Mouse (Mus musculus): Measurements from ENCODE around the gene Hist1h2ab. TPM values are rescaled to one million over a fixed set of nuclear protein-coding genes. Genes with fewer than 3 reads are reported as not detected.

Gene Hist1h2ab
- polyA plus RNA-seq, 1 experiment, result 40.3 TPM

GRCm38 (mm10) chr13:23725213-23725612 is 25.7 kb upstream of the Hist1h2ab start:
- TF ChIP-seq POLR2A (IDR thresholded peaks at IDR 0.05; ENCODE audit: low read depth, low read length), result no peak
- no peak for TF ChIP-seq CTCF (IDR thresholded peaks at IDR 0.05; ENCODE audit: extremely low read depth, insufficient read depth, insufficient read length, insufficient replicate concordance)
- no peak for DNase-seq (ENCODE audit: low read depth in 1 of 2, low spot score in 2 of 2)
- Histone ChIP-seq H3K4me3 (ENCODE audit: extremely low read depth, insufficient read depth, insufficient read length) (no peak overlapping the region), H3K27ac (ENCODE audit: insufficient read depth, low read length) (no peak overlapping the region), H3K36me3 (ENCODE audit: control insufficient read depth, insufficient read depth, low read length) (no peaks in the 10 kb centered on the region), H3K4me1 (ENCODE audit: control insufficient read depth, insufficient read depth, insufficient read length) (no peaks in the 10 kb centered on the region; the same call in 1 of the 2 replicates), H3K27me3 (ENCODE audit: control insufficient read depth, insufficient read depth, low read length) (no peaks in the 10 kb centered on the region)
- 56% methylated on average over 1 of the region's 1 CpGs for WGBS

GRCm38 (mm10) chr13:23728472-23729191 is 22.3 kb upstream of the Hist1h2ab start:
- WGBS, result 75% methylated on average over 18 of the region's 18 CpGs
- TF ChIP-seq CTCF (IDR thresholded peaks at IDR 0.05; ENCODE audit: extremely low read depth, insufficient read depth, insufficient read length, insufficient replicate concordance), result no peak
- no peak for TF ChIP-seq POLR2A (IDR thresholded peaks at IDR 0.05; ENCODE audit: low read depth, low read length)
- no peak for DNase-seq (ENCODE audit: low read depth in 1 of 2, low spot score in 2 of 2)

GRCm38 (mm10) chr13:23729192-23729525 is 21.8 kb upstream of the Hist1h2ab start:
- H3K36me3 ChIP-seq (ENCODE audit: control insufficient read depth, insufficient read depth, low read length), result no peaks in the 10 kb centered on the region
- DNase-seq (ENCODE audit: low read depth in 1 of 2, low spot score in 2 of 2), result no peak
- H3K27me3 ChIP-seq (ENCODE audit: control insufficient read depth, insufficient read depth, low read length), result no peaks in the 10 kb centered on the region
- no peak for TF ChIP-seq CTCF (IDR thresholded peaks at IDR 0.05; ENCODE audit: extremely low read depth, insufficient read depth, insufficient read length, insufficient replicate concordance)
- peak overlapping the region; percentile 24; the same call in 1 of the 2 replicates for H3K27ac ChIP-seq (ENCODE audit: insufficient read depth, low read length)
- H3K4me3 ChIP-seq (ENCODE audit: extremely low read depth, insufficient read depth, insufficient read length), result no peak overlapping the region
- 32% methylated on average over 9 of the region's 9 CpGs for WGBS
- no peaks in the 10 kb centered on the region; the same call in 1 of the 2 replicates for H3K4me1 ChIP-seq (ENCODE audit: control insufficient read depth, insufficient read depth, insufficient read length)

More at GRCm38 (mm10) chr13:23728472-23729191, 22.3 kb upstream of the Hist1h2ab start:
- Histone ChIP-seq H3K4me1 (ENCODE audit: control insufficient read depth, insufficient read depth, insufficient read length) (no peaks in the 10 kb centered on the region; the same call in 1 of the 2 replicates), H3K4me3 (ENCODE audit: extremely low read depth, insufficient read depth, insufficient read length) (no peak overlapping the region), H3K27ac (ENCODE audit: insufficient read depth, low read length) (peak overlapping the region; percentile 56), H3K27me3 (ENCODE audit: control insufficient read depth, insufficient read depth, low read length) (no peaks in the 10 kb centered on the region), H3K36me3 (ENCODE audit: control insufficient read depth, insufficient read depth, low read length) (no peaks in the 10 kb centered on the region)

GRCm38 (mm10) chr13:23729706-23730105 is 21.2 kb upstream of the Hist1h2ab start:
- Histone ChIP-seq H3K4me1 (ENCODE audit: control insufficient read depth, insufficient read depth, insufficient read length) (no peaks in the 10 kb centered on the region; the same call in 1 of the 2 replicates), H3K27ac (ENCODE audit: insufficient read depth, low read length) (peak overlapping the region; percentile 20; the same call in 1 of the 2 replicates), H3K4me3 (ENCODE audit: extremely low read depth, insufficient read depth, insufficient read length) (no peak overlapping the region), H3K36me3 (ENCODE audit: control insufficient read depth, insufficient read depth, low read length) (no peaks in the 10 kb centered on the region), H3K27me3 (ENCODE audit: control insufficient read depth, insufficient read depth, low read length) (no peaks in the 10 kb centered on the region)
- DNase-seq (ENCODE audit: low read depth in 1 of 2, low spot score in 2 of 2), result no peak
- TF ChIP-seq CTCF (IDR thresholded peaks at IDR 0.05; ENCODE audit: extremely low read depth, insufficient read depth, insufficient read length, insufficient replicate concordance) (no peak), POLR2A (IDR thresholded peaks at IDR 0.05; ENCODE audit: low read depth, low read length) (no peak)
- 96% methylated on average over 5 of the region's 5 CpGs for WGBS

- Histone ChIP-seq H3K36me3 (ENCODE audit: control insufficient read depth, insufficient read depth, low read length) (no peaks in the 10 kb centered on the region), H3K4me1 (ENCODE audit: control insufficient read depth, insufficient read depth, insufficient read length) (no peaks in the 10 kb centered on the region; the same call in 1 of the 2 replicates), H3K27me3 (ENCODE audit: control insufficient read depth, insufficient read depth, low read length) (no peaks in the 10 kb centered on the region), H3K4me3 (ENCODE audit: extremely low read depth, insufficient read depth, insufficient read length) (no peak overlapping the region), H3K27ac (ENCODE audit: insufficient read depth, low read length) (no peak overlapping the region)
- TF ChIP-seq POLR2A (IDR thresholded peaks at IDR 0.05; ENCODE audit: low read depth, low read length), result no peak
- TF ChIP-seq CTCF (IDR thresholded peaks at IDR 0.05; ENCODE audit: extremely low read depth, insufficient read depth, insufficient read length, insufficient replicate concordance), result no peak
- DNase-seq (ENCODE audit: low read depth in 1 of 2, low spot score in 2 of 2), result no peak
- WGBS, result 72% methylated on average over 8 of the region's 8 CpGs
Observed at GRCm38 (mm10) chr13:23730479-23730878, 20.4 kb upstream of the Hist1h2ab start.

- no peak overlapping the region for H3K4me3 ChIP-seq (ENCODE audit: extremely low read depth, insufficient read depth, insufficient read length)
- TF ChIP-seq CTCF (IDR thresholded peaks at IDR 0.05; ENCODE audit: extremely low read depth, insufficient read depth, insufficient read length, insufficient replicate concordance) (peak; percentile 38; the same call in 1 of the 2 replicates), POLR2A (IDR thresholded peaks at IDR 0.05; ENCODE audit: low read depth, low read length) (no peak)
- no peak overlapping the region for H3K27ac ChIP-seq (ENCODE audit: insufficient read depth, low read length)
- no peaks in the 10 kb centered on the region for H3K36me3 ChIP-seq (ENCODE audit: control insufficient read depth, insufficient read depth, low read length)
- no peaks in the 10 kb centered on the region for H3K27me3 ChIP-seq (ENCODE audit: control insufficient read depth, insufficient read depth, low read length)
- 32% methylated on average over 8 of the region's 8 CpGs for WGBS
- no peaks in the 10 kb centered on the region; the same call in 1 of the 2 replicates for H3K4me1 ChIP-seq (ENCODE audit: control insufficient read depth, insufficient read depth, insufficient read length)
- DNase-seq (ENCODE audit: low read depth in 1 of 2, low spot score in 2 of 2), result peak in 1 of 2 experiments; percentile 36
Observed at GRCm38 (mm10) chr13:23732156-23732804, 18.6 kb upstream of the Hist1h2ab start.
